Mouse (Mus musculus) bone marrow, adult 2 months (tissue): ENCODE data around the gene Hnf1b. TPM values are rescaled to one million over a fixed set of nuclear protein-coding genes. Genes with fewer than 3 reads are reported as not detected.
A peak's percentile ranks its signal among the peaks of the same experiment; 100 is the strongest.

Experiments used
- H3K27ac ChIP-seq: fragments of 200-500 bp; 2 replicates; pipeline ENCODE4 v1.5.1; 2012; ENCODE audit warnings: low read depth, mild to moderate bottlenecking, control low read depth, inconsistent platforms, low read length; ENCODE audit not compliant: control insufficient read depth, poor library complexity, insufficient read depth
- H3K4me1 ChIP-seq: fragments of 200-500 bp; 2 replicates; pipeline ENCODE4 v1.6.1; 2011; ENCODE audit warnings: low read length; ENCODE audit not compliant: control insufficient read depth, insufficient read depth
- H3K4me3 ChIP-seq: fragments of 200-500 bp; replicated peaks from 2 replicates; pipeline ENCODE3; 2011; ENCODE audit warnings: mild to moderate bottlenecking, low read depth, low read length, control low read depth; ENCODE audit not compliant: control insufficient read depth
- CTCF ChIP-seq: fragments of 200-500 bp; IDR thresholded peaks from 2 replicates; pipeline ENCODE4 v1.5.1; 2011; ENCODE audit warnings: low read length, control low read depth; ENCODE audit not compliant: control insufficient read depth, insufficient read depth
- POLR2A ChIP-seq: fragments of 200-500 bp; IDR thresholded peaks from 2 replicates; pipeline ENCODE4 v1.6.1; 2011; ENCODE audit warnings: low read depth, mild to moderate bottlenecking, control low read depth, low read length, borderline replicate concordance; ENCODE audit not compliant: control insufficient read depth
- WGBS: fragments of 180-500 bp; shearing (Covaris S2); methylation state at CpG from one replicate; pipeline ENCODE4 v1.1.7; 2018; 5-methylcytosine and 5-hydroxymethylcytosine counted together
- polyA plus RNA-seq: library from polyadenylated mRNA; stranded (reverse); fragments of >200 nt; gene quantifications from 2 replicates; pipeline ENCODE4 v1.2.4, GENCODE M21; 2011; ENCODE audit warnings: low replicate concordance; ENCODE audit not compliant: missing spikeins, insufficient read depth, insufficient read length

The Hnf1b gene
- polyA plus RNA-seq = not detected in 2 replicates

DNA sequence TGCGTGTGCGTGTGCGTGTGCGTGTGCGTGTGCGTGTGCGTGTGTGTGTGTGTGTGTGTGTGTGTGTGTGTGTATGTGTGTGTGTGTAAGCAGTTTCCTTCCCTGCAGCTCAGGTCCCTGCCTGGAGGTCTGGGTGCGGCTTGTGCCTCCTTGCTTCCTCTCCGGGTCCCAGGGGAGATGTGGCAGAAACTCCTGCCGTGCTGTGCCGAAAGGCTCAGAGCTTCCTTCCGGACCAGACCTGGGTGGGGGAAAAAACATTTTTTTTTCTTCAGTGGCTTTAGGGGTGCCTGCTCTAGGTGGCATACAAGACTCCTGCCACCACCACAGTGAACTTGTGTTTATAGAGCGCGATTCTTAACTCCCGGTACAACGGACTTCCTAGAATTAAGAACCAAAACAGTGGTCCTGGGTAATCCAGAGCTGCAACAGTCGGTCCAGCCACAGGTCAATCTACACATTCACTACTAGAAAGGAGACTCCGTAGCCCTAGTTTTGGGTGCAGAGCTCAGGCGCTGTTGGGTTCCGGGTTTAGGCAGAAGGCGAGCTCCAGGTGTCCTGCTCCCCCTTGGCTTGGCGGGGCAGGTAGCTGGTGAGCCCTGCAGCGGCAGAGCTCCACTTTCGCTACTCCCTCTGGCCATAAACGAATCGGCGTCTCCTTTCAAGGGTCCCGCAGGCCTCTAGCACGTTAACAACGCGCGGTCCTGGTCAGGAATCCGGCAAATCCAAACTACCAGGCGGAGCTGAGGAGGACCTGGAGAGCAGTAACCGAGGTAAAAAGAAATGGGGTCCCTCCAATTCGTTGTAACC is at the start of gene Hnf1b:
Gene Hnf1b, plus strand, starts transcription at position 535 of the 807 bp plus-strand sequence.
- peak within 1 kb of the TSS; percentile 20 for H3K4me3 ChIP-seq
- 4% methylated on average over 35 of the region's 36 CpGs for WGBS
- no peaks in the 10 kb centered on the region for H3K4me1 ChIP-seq
- TF ChIP-seq POLR2A (no peak), CTCF (no peak)
- H3K27ac ChIP-seq = no peak within 1 kb of the TSS; the same call in 1 of the 2 replicates

DNA sequence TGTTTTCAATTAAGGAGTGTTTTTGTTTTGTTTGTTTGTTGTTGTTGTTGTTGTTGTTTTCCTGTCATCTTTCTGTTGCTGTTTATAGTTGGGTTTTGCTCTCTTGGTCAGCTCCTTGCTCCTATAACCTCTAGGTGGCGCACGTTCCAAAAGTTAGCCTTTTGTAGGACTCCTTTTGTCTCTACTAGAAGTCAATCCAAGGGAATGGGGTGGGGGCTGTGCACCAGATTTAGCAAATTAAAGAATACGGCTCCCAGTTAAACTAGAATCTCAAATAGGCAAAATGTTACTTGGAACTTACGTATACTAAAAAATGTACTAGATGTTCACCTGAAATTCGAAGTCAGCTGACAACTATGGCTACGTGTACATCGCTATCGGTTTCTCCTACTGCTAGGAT is 47.7 kb upstream of the Hnf1b start:
- TF ChIP-seq CTCF (no peak), POLR2A (no peak)
- WGBS = 64% methylated on average over 8 of the region's 8 CpGs
- H3K27ac ChIP-seq = no peak overlapping the region
- no peaks in the 10 kb centered on the region for H3K4me1 ChIP-seq
- no peak overlapping the region for H3K4me3 ChIP-seq

DNA sequence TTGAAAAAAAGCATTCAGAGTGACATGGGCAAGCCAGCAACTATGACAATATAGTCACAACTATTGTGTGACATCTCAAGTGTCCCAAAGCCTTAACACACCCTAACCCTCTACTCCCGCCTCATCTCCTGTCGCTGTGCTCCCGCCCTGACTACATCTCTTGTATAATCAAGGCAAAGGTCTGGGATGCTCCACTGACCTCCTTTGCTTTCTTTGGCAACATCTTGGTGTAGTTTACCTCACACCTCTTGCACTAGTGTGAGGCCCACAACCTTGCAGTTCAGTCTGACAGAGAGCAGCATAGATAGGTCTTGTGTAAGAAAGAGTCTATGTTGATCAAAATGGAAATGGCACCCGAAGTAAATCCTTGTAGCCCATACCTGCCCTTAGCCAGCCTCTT is 47.3 kb upstream of the Hnf1b start:
- H3K4me3 ChIP-seq = no peak overlapping the region
- WGBS = 82% methylated on average over 4 of the region's 4 CpGs
- H3K4me1 ChIP-seq = no peaks in the 10 kb centered on the region
- TF ChIP-seq CTCF (no peak), POLR2A (no peak)
- no peak overlapping the region for H3K27ac ChIP-seq

DNA sequence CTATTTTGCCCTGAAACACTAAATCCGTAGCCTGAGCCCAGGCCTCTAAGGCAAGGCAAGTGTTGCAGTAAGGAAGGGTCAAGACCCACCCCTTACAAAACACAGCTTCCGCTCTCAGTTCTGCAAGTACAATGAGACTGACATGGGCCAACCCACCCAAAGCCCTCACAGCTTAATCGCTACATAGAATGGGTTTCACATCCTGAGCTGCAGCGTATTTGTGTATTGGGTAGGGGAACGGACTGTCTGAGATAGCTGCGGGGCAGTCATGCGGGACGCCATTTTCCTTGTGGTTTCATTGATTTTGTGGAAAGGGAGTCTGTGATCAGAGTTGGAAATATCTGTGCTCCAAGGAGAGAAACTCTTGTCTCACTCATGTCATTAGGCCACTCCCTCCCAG is 39.4 kb upstream of the Hnf1b start:
- TF ChIP-seq CTCF (no peak), POLR2A (no peak)
- Histone ChIP-seq H3K4me1 (no peaks in the 10 kb centered on the region), H3K4me3 (no peak overlapping the region), H3K27ac (no peak overlapping the region)
- WGBS = 77% methylated on average over 8 of the region's 8 CpGs

DNA sequence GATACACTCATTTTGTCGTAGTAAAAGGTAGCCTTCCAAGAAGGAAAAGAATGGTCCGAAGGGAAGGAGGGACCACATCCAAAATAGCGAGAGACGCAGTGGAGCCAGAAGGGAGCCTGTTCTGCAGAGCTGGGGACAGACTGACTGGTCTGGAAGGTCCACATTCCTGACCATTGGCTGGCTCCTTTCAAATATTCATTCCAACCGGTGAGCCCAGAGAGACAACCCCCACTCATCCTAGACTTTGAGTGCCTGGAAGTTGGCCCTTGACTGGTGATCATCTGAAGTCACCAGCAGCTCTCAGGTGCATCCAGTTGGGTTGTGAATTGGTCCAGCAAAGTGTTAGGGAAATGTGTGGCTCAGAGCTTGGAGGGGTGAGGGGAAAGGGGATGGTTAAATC is 34.7 kb upstream of the Hnf1b start:
- WGBS = 80% methylated on average over 5 of the region's 5 CpGs
- no peak overlapping the region for H3K27ac ChIP-seq
- no peaks in the 10 kb centered on the region for H3K4me1 ChIP-seq
- no peak overlapping the region for H3K4me3 ChIP-seq
- no peak for TF ChIP-seq POLR2A
- no peak for TF ChIP-seq CTCF

DNA sequence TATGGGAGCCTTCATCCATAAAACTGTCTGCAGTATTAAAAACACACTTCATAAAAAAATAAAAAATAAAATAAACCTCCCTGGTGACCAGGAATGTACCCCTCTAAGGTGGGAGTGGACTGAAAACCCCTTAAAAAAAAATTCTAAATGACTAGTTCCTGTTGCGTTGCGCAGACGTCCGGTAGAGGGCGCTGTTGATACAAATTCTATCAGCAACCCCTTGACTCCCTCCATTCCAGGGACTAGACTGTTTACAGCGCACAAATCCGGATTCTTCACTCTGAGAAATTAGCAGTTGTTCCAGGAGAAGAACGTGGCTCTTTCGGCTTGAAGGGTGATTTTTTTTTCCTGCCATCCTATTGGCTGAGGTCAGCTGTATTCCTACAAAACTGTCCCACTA is 34.2 kb upstream of the Hnf1b start:
- WGBS = 6% methylated on average over 9 of the region's 9 CpGs

DNA sequence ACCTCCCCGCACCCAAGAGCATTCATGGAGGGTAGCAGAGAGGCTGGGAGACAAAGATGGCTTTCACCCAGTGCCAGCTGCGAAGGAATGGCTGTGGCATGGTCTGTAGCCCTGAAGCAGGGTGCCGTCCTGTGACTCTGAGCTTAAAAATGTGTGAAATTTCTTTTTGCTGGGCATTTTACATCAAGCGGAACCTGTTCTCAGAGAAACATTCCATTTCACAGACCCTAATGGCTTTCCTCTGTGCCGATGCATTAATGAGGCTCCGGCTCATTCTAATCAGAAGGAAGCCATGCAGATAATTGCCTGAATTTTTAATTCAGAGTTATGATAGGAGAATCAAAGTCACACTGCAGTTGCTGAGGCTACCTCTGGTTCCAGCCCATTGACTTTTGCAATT is 32.8 kb upstream of the Hnf1b start:
- TF ChIP-seq POLR2A (no peak), CTCF (no peak)
- no peaks in the 10 kb centered on the region for H3K4me1 ChIP-seq
- no peak overlapping the region for H3K4me3 ChIP-seq
- H3K27ac ChIP-seq = no peak overlapping the region
- WGBS = 76% methylated on average over 6 of the region's 6 CpGs

More for the DNA sequence above, 34.2 kb upstream of the Hnf1b start:
- Histone ChIP-seq H3K27ac (no peak overlapping the region), H3K4me1 (no peaks in the 10 kb centered on the region), H3K4me3 (no peak overlapping the region)
- TF ChIP-seq POLR2A = no peak
- TF ChIP-seq CTCF = peak; percentile 47

DNA sequence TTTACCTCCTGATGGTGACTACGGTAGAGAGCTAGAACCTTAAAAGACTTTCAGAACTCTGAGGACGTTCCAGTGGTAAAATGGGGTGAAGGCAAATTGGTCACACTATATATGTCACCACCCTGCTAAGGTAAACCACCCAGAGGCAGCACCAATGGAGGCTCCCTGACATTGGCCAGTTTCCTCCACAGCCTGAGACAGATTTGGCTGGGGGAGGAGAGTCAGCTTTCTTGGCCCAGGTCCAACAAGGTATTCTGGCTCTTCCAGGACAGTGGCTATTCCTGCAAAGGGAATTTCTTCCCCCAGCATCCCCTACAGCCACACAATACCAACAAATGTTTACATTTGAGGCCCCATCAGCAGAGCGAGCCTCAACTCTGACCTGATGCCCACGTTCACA is 31.9 kb upstream of the Hnf1b start:
- 69% methylated on average over 4 of the region's 4 CpGs for WGBS
- no peak overlapping the region for H3K4me3 ChIP-seq
- no peaks in the 10 kb centered on the region for H3K4me1 ChIP-seq
- H3K27ac ChIP-seq = no peak overlapping the region
- TF ChIP-seq POLR2A (no peak), CTCF (no peak)

DNA sequence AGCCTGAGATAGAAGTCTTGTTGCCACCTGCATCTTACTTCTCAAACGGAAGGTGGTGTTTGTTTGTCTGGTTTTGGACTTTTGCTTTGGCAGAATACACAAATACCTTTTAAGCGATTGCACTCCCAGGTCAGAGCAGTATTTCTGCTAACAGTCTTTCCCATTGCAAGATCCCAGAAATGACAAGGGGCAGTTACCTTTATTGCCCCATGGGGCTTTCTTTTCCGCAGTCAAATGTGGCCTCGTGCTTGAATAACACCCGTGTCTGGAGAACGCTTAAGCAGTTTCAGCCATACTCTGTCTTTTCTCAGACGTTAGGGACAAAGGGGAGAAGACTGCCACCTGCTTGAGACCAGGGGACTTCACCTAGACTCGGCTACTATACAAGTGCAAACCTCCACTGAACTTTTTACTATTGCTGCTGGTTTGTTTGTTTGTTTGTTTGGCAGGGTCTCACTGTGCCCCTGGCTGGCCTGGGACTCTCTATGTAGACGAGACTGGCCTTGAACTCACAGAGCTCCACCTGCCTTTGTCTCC is 31.2 kb upstream of the Hnf1b start:
- WGBS = 37% methylated on average over 9 of the region's 9 CpGs
- H3K4me3 ChIP-seq = no peak overlapping the region
- no peak for TF ChIP-seq POLR2A
- no peak for TF ChIP-seq CTCF
- no peaks in the 10 kb centered on the region for H3K4me1 ChIP-seq
- no peak overlapping the region for H3K27ac ChIP-seq
